Mouse (Mus musculus): ENCODE measurements around the gene Ccsap. TPM values are rescaled to one million over a fixed set of nuclear protein-coding genes. Genes with fewer than 3 reads are reported as not detected.

Ccsap gene
- polyA plus RNA-seq, 1 experiment = 0.30 TPM

- Histone ChIP-seq H3K27me3 (replicated peaks; ENCODE audit: control insufficient read depth, insufficient read depth, low read length) (no peaks in the 10 kb centered on the region; the same call in 1 of the 2 replicates), H3K27ac (ENCODE audit: insufficient read depth, low read depth, low read length) (no peak overlapping the region), H3K4me1 (ENCODE audit: control insufficient read depth, insufficient read depth, low read length) (no peaks in the 10 kb centered on the region), H3K36me3 (ENCODE audit: control insufficient read depth, insufficient read depth, low read length) (no peaks in the 10 kb centered on the region), H3K4me3 (ENCODE audit: insufficient read depth, low read depth, low read length) (no peak overlapping the region)
- 2% methylated on average over 11 of the region's 11 CpGs for WGBS
- DNase-seq = peak; percentile 28
- no peak for TF ChIP-seq POLR2A (IDR thresholded peaks at IDR 0.05; ENCODE audit: low read depth, low read length)
- TF ChIP-seq CTCF (conservative IDR thresholded peaks at IDR 0.05; ENCODE audit: insufficient read depth, insufficient read length, low read depth, low read length) = no peak
These were observed 31.3 kb upstream of the Ccsap start for GRCm38 (mm10) chr8:123891271-123891670.

GRCm38 (mm10) chr8:123889797-123890196 lies 29.8 kb upstream of the Ccsap start:
- TF ChIP-seq POLR2A (IDR thresholded peaks at IDR 0.05; ENCODE audit: low read depth, low read length) (no peak), CTCF (conservative IDR thresholded peaks at IDR 0.05; ENCODE audit: insufficient read depth, insufficient read length, low read depth, low read length) (no peak)
- Histone ChIP-seq H3K27me3 (replicated peaks; ENCODE audit: control insufficient read depth, insufficient read depth, low read length) (no peaks in the 10 kb centered on the region; the same call in 1 of the 2 replicates), H3K27ac (ENCODE audit: insufficient read depth, low read depth, low read length) (no peak overlapping the region), H3K36me3 (ENCODE audit: control insufficient read depth, insufficient read depth, low read length) (no peaks in the 10 kb centered on the region), H3K4me1 (ENCODE audit: control insufficient read depth, insufficient read depth, low read length) (no peaks in the 10 kb centered on the region), H3K4me3 (ENCODE audit: insufficient read depth, low read depth, low read length) (no peak overlapping the region)
- DNase-seq = no peak
- WGBS = 67% methylated on average over 4 of the region's 4 CpGs

GRCm38 (mm10) chr8:123887956-123888355 lies 27.9 kb upstream of the Ccsap start:
- no peak for DNase-seq
- no peak overlapping the region for H3K27ac ChIP-seq (ENCODE audit: insufficient read depth, low read depth, low read length)
- 90% methylated on average over 2 of the region's 2 CpGs for WGBS
- no peak for TF ChIP-seq CTCF (conservative IDR thresholded peaks at IDR 0.05; ENCODE audit: insufficient read depth, insufficient read length, low read depth, low read length)
- TF ChIP-seq POLR2A (IDR thresholded peaks at IDR 0.05; ENCODE audit: low read depth, low read length) = no peak
- H3K27me3 ChIP-seq (replicated peaks; ENCODE audit: control insufficient read depth, insufficient read depth, low read length) = no peaks in the 10 kb centered on the region; the same call in 1 of the 2 replicates
- H3K4me1 ChIP-seq (ENCODE audit: control insufficient read depth, insufficient read depth, low read length) = no peaks in the 10 kb centered on the region
- no peaks in the 10 kb centered on the region for H3K36me3 ChIP-seq (ENCODE audit: control insufficient read depth, insufficient read depth, low read length)
- H3K4me3 ChIP-seq (ENCODE audit: insufficient read depth, low read depth, low read length) = no peak overlapping the region

GRCm38 (mm10) chr8:123887163-123887562 lies 27.2 kb upstream of the Ccsap start:
- H3K4me3 ChIP-seq (ENCODE audit: insufficient read depth, low read depth, low read length) = no peak overlapping the region
- H3K27ac ChIP-seq (ENCODE audit: insufficient read depth, low read depth, low read length) = no peak overlapping the region
- H3K36me3 ChIP-seq (ENCODE audit: control insufficient read depth, insufficient read depth, low read length) = no peaks in the 10 kb centered on the region
- no peak for DNase-seq
- H3K27me3 ChIP-seq (replicated peaks; ENCODE audit: control insufficient read depth, insufficient read depth, low read length) = no peaks in the 10 kb centered on the region
- TF ChIP-seq CTCF (conservative IDR thresholded peaks at IDR 0.05; ENCODE audit: insufficient read depth, insufficient read length, low read depth, low read length) (no peak), POLR2A (IDR thresholded peaks at IDR 0.05; ENCODE audit: low read depth, low read length) (no peak)
- WGBS = 95% methylated on average over 4 of the region's 4 CpGs
- no peaks in the 10 kb centered on the region for H3K4me1 ChIP-seq (ENCODE audit: control insufficient read depth, insufficient read depth, low read length)

- no peaks in the 10 kb centered on the region for H3K4me1 ChIP-seq (ENCODE audit: control insufficient read depth, insufficient read depth, low read length)
- TF ChIP-seq POLR2A (IDR thresholded peaks at IDR 0.05; ENCODE audit: low read depth, low read length) = no peak
- no peak for TF ChIP-seq CTCF (conservative IDR thresholded peaks at IDR 0.05; ENCODE audit: insufficient read depth, insufficient read length, low read depth, low read length)
- no peak for DNase-seq
- H3K36me3 ChIP-seq (ENCODE audit: control insufficient read depth, insufficient read depth, low read length) = no peaks in the 10 kb centered on the region
- no peak overlapping the region for H3K27ac ChIP-seq (ENCODE audit: insufficient read depth, low read depth, low read length)
- WGBS = 8% methylated on average over 13 of the region's 14 CpGs
- H3K4me3 ChIP-seq (ENCODE audit: insufficient read depth, low read depth, low read length) = no peak overlapping the region
- no peaks in the 10 kb centered on the region for H3K27me3 ChIP-seq (replicated peaks; ENCODE audit: control insufficient read depth, insufficient read depth, low read length)
These were observed 24.9 kb upstream of the Ccsap start for GRCm38 (mm10) chr8:123884721-123885565.

GRCm38 (mm10) chr8:123883094-123883493 lies 23.1 kb upstream of the Ccsap start:
- H3K36me3 ChIP-seq (ENCODE audit: control insufficient read depth, insufficient read depth, low read length) = no peaks in the 10 kb centered on the region
- no peak for TF ChIP-seq POLR2A (IDR thresholded peaks at IDR 0.05; ENCODE audit: low read depth, low read length)
- no peak for TF ChIP-seq CTCF (conservative IDR thresholded peaks at IDR 0.05; ENCODE audit: insufficient read depth, insufficient read length, low read depth, low read length)
- H3K4me3 ChIP-seq (ENCODE audit: insufficient read depth, low read depth, low read length) = no peak overlapping the region
- no peak for DNase-seq
- 76% methylated on average over 4 of the region's 4 CpGs for WGBS
- H3K4me1 ChIP-seq (ENCODE audit: control insufficient read depth, insufficient read depth, low read length) = no peaks in the 10 kb centered on the region
- H3K27me3 ChIP-seq (replicated peaks; ENCODE audit: control insufficient read depth, insufficient read depth, low read length) = no peaks in the 10 kb centered on the region
- H3K27ac ChIP-seq (ENCODE audit: insufficient read depth, low read depth, low read length) = no peak overlapping the region

GRCm38 (mm10) chr8:123882412-123882811 lies 22.4 kb upstream of the Ccsap start:
- Histone ChIP-seq H3K36me3 (ENCODE audit: control insufficient read depth, insufficient read depth, low read length) (no peaks in the 10 kb centered on the region), H3K27me3 (replicated peaks; ENCODE audit: control insufficient read depth, insufficient read depth, low read length) (no peaks in the 10 kb centered on the region), H3K4me1 (ENCODE audit: control insufficient read depth, insufficient read depth, low read length) (no peaks in the 10 kb centered on the region), H3K27ac (ENCODE audit: insufficient read depth, low read depth, low read length) (no peak overlapping the region), H3K4me3 (ENCODE audit: insufficient read depth, low read depth, low read length) (no peak overlapping the region)
- TF ChIP-seq CTCF (conservative IDR thresholded peaks at IDR 0.05; ENCODE audit: insufficient read depth, insufficient read length, low read depth, low read length) (no peak), POLR2A (IDR thresholded peaks at IDR 0.05; ENCODE audit: low read depth, low read length) (no peak)
- DNase-seq = no peak
- WGBS = 86% methylated on average over 2 of the region's 2 CpGs
